Mouse (Mus musculus) heart, adult 11 months (tissue): ENCODE measurements around the gene A430033K04Rik.

Source experiments
- DNase-seq: peaks from one replicate; pipeline ENCODE4 v3.0.0; 2022

The A430033K04Rik gene

GRCm38 (mm10) chr5:138697466-138697865 is 74.8 kb downstream of the A430033K04Rik start:
- DNase-seq: peak; percentile 89
